Mouse (Mus musculus) urinary bladder, postnatal 10 days (tissue): ENCODE data around the gene AI413582.

ENCODE experiments used
- DNase-seq: peaks from one replicate; pipeline ENCODE4 v3.0.0; 2022; ENCODE audit warnings: low spot score

The AI413582 gene

DNA sequence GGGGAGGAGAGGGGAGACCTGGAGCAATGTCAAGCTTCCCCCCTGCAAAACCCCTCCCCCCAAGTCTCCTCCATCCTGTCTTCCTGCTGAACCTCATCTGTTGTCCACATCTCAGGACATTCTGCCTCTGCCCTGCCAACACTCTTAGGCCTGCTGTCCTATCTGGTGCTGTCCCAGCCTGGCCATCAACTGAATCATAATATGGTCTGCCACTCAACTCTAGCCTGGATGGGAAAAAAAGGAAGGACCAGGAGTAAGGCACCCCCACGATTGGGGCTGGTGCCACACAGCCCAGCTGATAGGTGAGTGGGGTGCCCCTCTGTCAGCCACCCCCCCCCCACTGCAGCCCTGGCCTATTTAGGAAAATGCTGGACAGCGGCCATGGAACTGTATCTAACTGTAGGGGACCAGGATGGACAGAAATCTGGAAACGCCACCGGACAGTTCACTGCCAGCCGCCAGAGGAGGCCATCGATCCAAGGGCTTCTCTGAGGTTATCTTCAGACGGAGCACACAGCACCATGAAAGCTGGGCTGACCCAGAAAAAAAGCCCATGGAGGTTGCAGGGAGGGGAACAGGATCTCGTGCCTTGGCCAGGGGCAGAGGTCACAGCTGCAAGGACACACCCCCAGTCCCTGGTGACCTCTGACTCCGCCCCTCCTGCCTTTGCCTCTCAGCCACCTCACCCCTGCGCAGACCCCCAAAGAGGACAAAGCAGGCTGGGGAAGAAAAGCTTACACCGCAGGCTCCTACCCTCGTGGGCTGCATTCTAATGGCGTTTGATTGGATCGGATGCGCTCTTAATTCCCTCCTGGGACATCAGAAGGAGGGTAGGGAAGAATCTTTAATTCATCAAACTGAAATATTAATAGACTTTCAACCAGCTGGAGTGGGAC lies 46.6 kb downstream of the AI413582 start:
- no peak for DNase-seq

DNA sequence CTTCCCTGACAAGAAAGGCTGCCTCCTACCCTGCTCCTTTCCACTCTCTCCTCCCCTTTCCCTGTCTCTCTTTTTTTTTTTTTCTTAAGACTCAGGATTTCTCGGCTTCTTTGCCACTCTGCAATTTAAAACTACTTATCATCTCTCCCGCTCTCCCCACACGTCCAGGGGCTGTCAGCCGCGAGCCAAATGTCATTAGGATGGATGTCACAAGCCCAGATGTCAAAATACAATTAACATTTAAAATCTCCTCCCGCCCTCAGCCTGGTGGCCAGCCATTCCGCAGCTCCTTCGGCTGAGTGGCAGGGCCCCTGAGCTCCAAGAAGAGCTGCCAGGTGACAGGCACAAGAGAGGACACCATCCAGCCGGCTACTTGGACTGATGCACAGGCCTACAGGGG lies 47.3 kb downstream of the AI413582 start:
- no peak for DNase-seq

DNA sequence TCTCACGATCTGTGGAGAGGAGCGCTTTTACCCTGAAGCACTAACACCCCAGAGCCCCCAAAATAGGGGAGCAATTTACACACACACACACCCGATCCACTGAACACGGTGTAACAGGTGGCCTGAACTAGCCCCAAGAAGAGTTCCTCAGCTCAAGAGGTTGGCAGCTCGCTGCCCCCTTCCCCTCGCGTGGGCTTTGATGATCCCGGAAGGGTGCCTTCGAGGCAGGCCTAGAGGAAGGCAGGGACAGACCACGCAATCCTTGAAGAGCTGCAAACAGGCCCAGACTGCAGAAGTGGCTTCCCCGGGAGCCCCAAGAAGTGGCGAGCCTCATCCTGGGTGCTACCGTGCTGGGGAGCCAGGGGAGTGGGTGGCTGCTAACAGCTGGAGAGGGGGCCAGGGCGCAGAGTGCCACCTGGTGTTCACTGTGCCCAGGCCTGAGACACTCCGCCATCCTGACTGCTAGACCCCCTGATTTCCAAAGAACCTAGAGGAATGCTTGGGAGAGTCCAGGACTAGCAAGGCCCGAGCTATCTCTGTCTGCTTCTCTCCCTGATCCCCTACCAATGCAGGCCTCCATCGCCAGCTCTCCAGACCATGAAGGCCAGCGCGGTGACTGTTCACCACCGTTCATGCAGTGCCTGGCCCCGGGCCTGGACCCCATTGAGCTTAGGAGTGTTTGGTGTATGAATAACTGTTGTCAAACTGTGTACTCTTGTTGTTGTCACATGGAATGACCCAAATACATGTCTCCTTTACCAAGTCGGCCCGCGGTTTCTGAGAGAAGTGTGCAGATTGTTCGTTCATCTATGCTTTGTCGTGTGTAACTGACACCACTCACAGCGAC lies 51.4 kb downstream of the AI413582 start:
- DNase-seq, result no peak
